In the genomic region with DNA sequence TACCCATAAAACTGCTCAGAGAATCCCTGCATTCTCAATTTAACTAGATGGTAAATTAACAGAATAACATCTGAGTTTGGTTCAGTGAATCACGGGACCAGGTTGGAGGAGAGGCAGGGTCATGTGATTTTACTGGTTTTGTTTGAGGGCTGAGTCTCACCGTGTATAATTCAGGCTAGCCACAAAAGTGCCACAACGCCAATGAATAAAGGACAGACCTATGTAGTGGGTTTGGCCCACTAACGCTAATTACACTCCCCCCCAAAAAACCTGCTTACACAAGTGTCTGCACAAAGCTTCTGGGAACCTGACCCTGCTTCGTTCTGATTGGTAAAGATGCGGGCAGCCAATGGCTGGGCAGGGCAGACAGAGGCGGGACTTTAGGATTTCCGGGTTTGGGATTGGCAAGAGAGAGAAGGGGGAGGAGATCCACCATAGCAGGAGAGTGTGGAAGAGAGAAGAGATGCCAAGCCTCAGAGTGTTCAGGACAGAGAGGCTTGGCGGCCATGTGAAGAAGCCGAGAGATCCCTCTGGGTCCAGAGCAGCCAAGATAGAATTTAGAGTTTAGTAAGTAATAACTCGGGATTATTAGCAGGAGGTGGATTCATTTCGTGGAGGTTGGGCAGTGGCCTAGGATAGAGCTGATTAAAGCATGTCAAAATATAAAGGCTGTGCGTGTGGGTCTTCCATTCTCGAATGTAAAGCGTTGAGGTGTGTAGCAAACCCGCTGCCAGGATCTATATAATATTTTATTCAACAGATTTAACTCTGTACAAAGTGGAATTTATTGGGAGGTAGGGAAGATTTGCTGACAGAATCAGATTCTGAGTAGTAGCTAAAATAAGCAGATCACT, we compare ENCODE assay signal across 8 mouse cellular contexts. TPM values are rescaled to one million over a fixed set of nuclear protein-coding genes. Genes with fewer than 3 reads are reported as not detected.
DNase-seq lines count a peak whose midpoint lies in the region; ATAC-seq and TF ChIP-seq lines count a peak whose summit lies in the region.

No protein-coding gene starts in this region.

- no peaks in the 10 kb centered on the region for H3K9me3 ChIP-seq in embryonic facial prominence, embryonic 15.5 days (replicated peaks)
- no peaks in the 10 kb centered on the region for H3K9me3 ChIP-seq in limb, embryonic 14.5 days (ENCODE audit: control insufficient read depth, low read length)
- H3K9me3 ChIP-seq in midbrain, postnatal 0 days (ENCODE audit: low read length), result no peaks in the 10 kb centered on the region

- H3K4me3 ChIP-seq in bone marrow, adult 2 months (replicated peaks; ENCODE audit: control insufficient read depth, low read depth, low read length), result peak overlapping the region; percentile 51
- H3K4me3 ChIP-seq in embryonic facial prominence, embryonic 15.5 days (replicated peaks), result peak overlapping the region; percentile 54
- peak overlapping the region; percentile 53 for H3K4me3 ChIP-seq in limb, embryonic 14.5 days (replicated peaks; ENCODE audit: low read length)
- peak overlapping the region; percentile 44 for H3K4me3 ChIP-seq in midbrain, postnatal 0 days (ENCODE audit: low read depth, low read length)

- H3K4me1 ChIP-seq in bone marrow, adult 2 months (ENCODE audit: control insufficient read depth, insufficient read depth, low read length), result no peaks in the 10 kb centered on the region
- peaks cover 9% of the 10 kb centered on the region for H3K4me1 ChIP-seq in embryonic facial prominence, embryonic 15.5 days
- peaks cover 7% of the 10 kb centered on the region for H3K4me1 ChIP-seq in limb, embryonic 14.5 days (ENCODE audit: control insufficient read depth, insufficient read depth, low read length)
- no peaks in the 10 kb centered on the region for H3K4me1 ChIP-seq in midbrain, postnatal 0 days (ENCODE audit: insufficient read depth, low read length)

- H3K36me3 ChIP-seq in embryonic facial prominence, embryonic 15.5 days, result no peaks in the 10 kb centered on the region
- no peaks in the 10 kb centered on the region for H3K36me3 ChIP-seq in limb, embryonic 14.5 days (ENCODE audit: control insufficient read depth, insufficient read depth, low read length)
- peaks cover under 1% of the 10 kb centered on the region; the same call in 1 of the 2 replicates for H3K36me3 ChIP-seq in midbrain, postnatal 0 days (ENCODE audit: insufficient read depth, low read length)

- WGBS in bone marrow, adult 2 months, result under 1% methylated on average over 16 of the region's 16 CpGs
- WGBS in embryonic facial prominence, embryonic 15.5 days, result 2% methylated on average over 16 of the region's 16 CpGs
- 1% methylated on average over 16 of the region's 16 CpGs for WGBS in limb, embryonic 14.5 days
- 1% methylated on average over 16 of the region's 16 CpGs for WGBS in midbrain, postnatal 0 days

- no peak overlapping the region for H3K27ac ChIP-seq in bone marrow, adult 2 months (ENCODE audit: control insufficient read depth, insufficient read depth, low read depth, low read length, poor library complexity)
- peak overlapping the region; percentile 70 for H3K27ac ChIP-seq in embryonic facial prominence, embryonic 15.5 days (replicated peaks)
- peak overlapping the region; percentile 44; the same call in 1 of the 2 replicates for H3K27ac ChIP-seq in limb, embryonic 14.5 days (replicated peaks; ENCODE audit: low read depth, low read length)
- H3K27ac ChIP-seq in midbrain, postnatal 0 days (ENCODE audit: low read depth, low read length), result peak overlapping the region; percentile 89

- TF ChIP-seq POLR2A in bone marrow, adult 2 months (IDR thresholded peaks at IDR 0.05; ENCODE audit: borderline replicate concordance, control insufficient read depth, low read depth, low read length), result no peak; the same call in 1 of the 2 replicates
- TF ChIP-seq POLR2A in limb, embryonic 14.5 days (IDR thresholded peaks at IDR 0.05; ENCODE audit: borderline replicate concordance, extremely low read depth, insufficient read depth, insufficient read length), result peak; percentile 85; the same call in 1 of the 2 replicates

- H3K27me3 ChIP-seq in embryonic facial prominence, embryonic 15.5 days, result no peaks in the 10 kb centered on the region
- H3K27me3 ChIP-seq in limb, embryonic 14.5 days (ENCODE audit: control insufficient read depth, insufficient read depth, low read length), result no peaks in the 10 kb centered on the region
- H3K27me3 ChIP-seq in midbrain, postnatal 0 days (ENCODE audit: insufficient read depth, low read length), result no peaks in the 10 kb centered on the region

- DNase-seq in 416B (ENCODE audit: low read depth), result peak; percentile 94
- peak; percentile 93 for DNase-seq in heart, adult 8-10 months (ENCODE audit: low spot score)
- peak; percentile 97 for DNase-seq in kidney, adult 9 months
- peak; percentile 93 for DNase-seq in limb, embryonic 14.5 days (ENCODE audit: low spot score)
- DNase-seq in midbrain, postnatal 0 days (ENCODE audit: low spot score), result peak; percentile 96
- peak; percentile 56 to 67 for DNase-seq in spleen, postnatal 14 days (ENCODE audit: low spot score in 2 of 2)

- peak; percentile 99 for ATAC-seq in embryonic facial prominence, embryonic 15.5 days (ENCODE audit: insufficient number of reproducible peaks, low FRiP score, low TSS enrichment, low read depth)
- ATAC-seq in limb, embryonic 14.5 days (ENCODE audit: low FRiP score, low read depth), result peak; percentile 99
- ATAC-seq in midbrain, postnatal 0 days (ENCODE audit: low FRiP score), result peak; percentile 98

- H3K9ac ChIP-seq in embryonic facial prominence, embryonic 15.5 days, result peak overlapping the region; percentile 49
- peak overlapping the region; percentile 57 for H3K9ac ChIP-seq in limb, embryonic 14.5 days (ENCODE audit: low read depth, low read length, severe bottlenecking)
- peak overlapping the region; percentile 66 for H3K9ac ChIP-seq in midbrain, postnatal 0 days (replicated peaks; ENCODE audit: low read length, poor library complexity, severe bottlenecking)

- TF ChIP-seq CTCF in bone marrow, adult 2 months (IDR thresholded peaks at IDR 0.05; ENCODE audit: control insufficient read depth, insufficient read depth, low read length), result no peak
- TF ChIP-seq CTCF in midbrain, postnatal 0 days (IDR thresholded peaks at IDR 0.05), result no peak

- peak overlapping the region; percentile 46 for H3K4me2 ChIP-seq in embryonic facial prominence, embryonic 15.5 days (replicated peaks)
- peak overlapping the region; percentile 65 for H3K4me2 ChIP-seq in limb, embryonic 14.5 days (replicated peaks; ENCODE audit: low read depth, low read length, severe bottlenecking)
- H3K4me2 ChIP-seq in midbrain, postnatal 0 days (ENCODE audit: low read depth, low read length, poor library complexity, severe bottlenecking), result peak overlapping the region; percentile 69

RNA-seq across cellular contexts. Expression of a gene that starts 12.8 kb away (rescaled TPM):
- polyA plus RNA-seq in bone marrow, adult 2 months (2011; ENCODE audit: insufficient read depth, insufficient read length, low replicate concordance, missing spikeins), result not detected in 2 replicates
- not detected in 2 replicates for polyA plus RNA-seq in embryonic facial prominence, embryonic 15.5 days (2015; fragmentation: Nextera tagmentation; extraction: Ambion mirVana)
- under 1 TPM in 1 of 4 experiments, not detected in 3; 0.44 TPM for total RNA-seq in heart, adult 8-10 months (2022)
- polyA plus RNA-seq in limb, embryonic 14.5 days (2012; rRNA removed), result 0.09 TPM in 1 of 2 replicates, not detected in the other
- not detected in 2 replicates for polyA plus RNA-seq in limb, embryonic 14.5 days (2014; fragmentation: Nextera tagmentation; extraction: Ambion mirVana)
- total RNA-seq in midbrain, postnatal 0 days (2014; rRNA removed), result 1.5 and 4.3 TPM in 2 replicates
- 0.52 and 2.2 TPM in 2 replicates for polyA plus RNA-seq in midbrain, postnatal 0 days (2015; fragmentation: Nextera tagmentation; extraction: Ambion mirVana)

RNA-seq across cellular contexts. Expression of a gene that starts 17.6 kb away (rescaled TPM):
- polyA plus RNA-seq in bone marrow, adult 2 months (2011; ENCODE audit: insufficient read depth, insufficient read length, low replicate concordance, missing spikeins), result 1.9 and 4.5 TPM in 2 replicates
- polyA plus RNA-seq in embryonic facial prominence, embryonic 15.5 days (2015; fragmentation: Nextera tagmentation; extraction: Ambion mirVana), result 8.0 and 9.7 TPM in 2 replicates
- 10 to 100 TPM; 26.6 to 30.9 (median 30.1) TPM for total RNA-seq in heart, adult 8-10 months (2022)
- 12.3 and 23.7 TPM in 2 replicates for polyA plus RNA-seq in limb, embryonic 14.5 days (2012; rRNA removed)
- 5.3 and 6.6 TPM in 2 replicates for polyA plus RNA-seq in limb, embryonic 14.5 days (2014; fragmentation: Nextera tagmentation; extraction: Ambion mirVana)
- 23.3 and 50.8 TPM in 2 replicates for total RNA-seq in midbrain, postnatal 0 days (2014; rRNA removed)
- 27.6 and 34.3 TPM in 2 replicates for polyA plus RNA-seq in midbrain, postnatal 0 days (2015; fragmentation: Nextera tagmentation; extraction: Ambion mirVana)

RNA-seq across cellular contexts. Expression of a gene that starts 28.3 kb away (rescaled TPM):
- 1.6 and 2.9 TPM in 2 replicates for polyA plus RNA-seq in bone marrow, adult 2 months (2011; ENCODE audit: insufficient read depth, insufficient read length, low replicate concordance, missing spikeins)
- polyA plus RNA-seq in embryonic facial prominence, embryonic 15.5 days (2015; fragmentation: Nextera tagmentation; extraction: Ambion mirVana), result 6.0 and 10.0 TPM in 2 replicates
- total RNA-seq in heart, adult 8-10 months (2022), result 1 to 10 TPM; 3.4 to 8.3 (median 6.3) TPM
- 4.7 and 6.9 TPM in 2 replicates for polyA plus RNA-seq in limb, embryonic 14.5 days (2012; rRNA removed)
- 2.8 TPM in 2 replicates for polyA plus RNA-seq in limb, embryonic 14.5 days (2014; fragmentation: Nextera tagmentation; extraction: Ambion mirVana)
- total RNA-seq in midbrain, postnatal 0 days (2014; rRNA removed), result 0.93 and 1.4 TPM in 2 replicates
- 1.5 and 2.0 TPM in 2 replicates for polyA plus RNA-seq in midbrain, postnatal 0 days (2015; fragmentation: Nextera tagmentation; extraction: Ambion mirVana)

RNA-seq across cellular contexts. Expression of a gene that starts 35.3 kb away (rescaled TPM):
- 18.3 and 38.3 TPM in 2 replicates for polyA plus RNA-seq in bone marrow, adult 2 months (2011; ENCODE audit: insufficient read depth, insufficient read length, low replicate concordance, missing spikeins)
- 49.5 and 52.3 TPM in 2 replicates for polyA plus RNA-seq in embryonic facial prominence, embryonic 15.5 days (2015; fragmentation: Nextera tagmentation; extraction: Ambion mirVana)
- total RNA-seq in heart, adult 8-10 months (2022), result 10 to 100 TPM; 81.3 to 98.3 (median 89.4) TPM
- polyA plus RNA-seq in limb, embryonic 14.5 days (2012; rRNA removed), result 42.8 and 46.7 TPM in 2 replicates
- 43.4 and 46.3 TPM in 2 replicates for polyA plus RNA-seq in limb, embryonic 14.5 days (2014; fragmentation: Nextera tagmentation; extraction: Ambion mirVana)
- 12.0 and 25.0 TPM in 2 replicates for total RNA-seq in midbrain, postnatal 0 days (2014; rRNA removed)
- polyA plus RNA-seq in midbrain, postnatal 0 days (2015; fragmentation: Nextera tagmentation; extraction: Ambion mirVana), result 18.9 and 20.2 TPM in 2 replicates

RNA-seq across cellular contexts. Expression of a gene that starts 38.3 kb away (rescaled TPM):
- polyA plus RNA-seq in bone marrow, adult 2 months (2011; ENCODE audit: insufficient read depth, insufficient read length, low replicate concordance, missing spikeins), result 2,007 and 3,389 TPM in 2 replicates
- 985 and 994 TPM in 2 replicates for polyA plus RNA-seq in embryonic facial prominence, embryonic 15.5 days (2015; fragmentation: Nextera tagmentation; extraction: Ambion mirVana)
- total RNA-seq in heart, adult 8-10 months (2022), result 100 to 1,000 TPM; 676 to 808 (median 721) TPM
- 2,303 and 3,506 TPM in 2 replicates for polyA plus RNA-seq in limb, embryonic 14.5 days (2012; rRNA removed)
- 1,158 and 1,230 TPM in 2 replicates for polyA plus RNA-seq in limb, embryonic 14.5 days (2014; fragmentation: Nextera tagmentation; extraction: Ambion mirVana)
- total RNA-seq in midbrain, postnatal 0 days (2014; rRNA removed), result 1,124 and 1,179 TPM in 2 replicates
- polyA plus RNA-seq in midbrain, postnatal 0 days (2015; fragmentation: Nextera tagmentation; extraction: Ambion mirVana), result 561 and 573 TPM in 2 replicates
